Mouse (Mus musculus): ENCODE measurements around the gene Gm10271. TPM values are rescaled to one million over a fixed set of nuclear protein-coding genes. Genes with fewer than 3 reads are reported as not detected.

Gm10271 gene
- polyA plus RNA-seq, 1 experiment from 2014 or later = not detected

GRCm38 (mm10) chr10:116930936-116931335, 41.5 kb downstream of the Gm10271 start:
- Histone ChIP-seq H3K9me3 (ENCODE audit: control insufficient read depth, low read length) (no peaks in the 10 kb centered on the region), H3K27ac (ENCODE audit: low read depth, low read length) (no peak overlapping the region)
- 87% methylated on average over 6 of the region's 7 CpGs for WGBS

GRCm38 (mm10) chr10:116930506-116930905, 41.9 kb downstream of the Gm10271 start:
- Histone ChIP-seq H3K27ac (ENCODE audit: low read depth, low read length) (no peak overlapping the region), H3K9me3 (ENCODE audit: control insufficient read depth, low read length) (no peaks in the 10 kb centered on the region), H3K4me3 (ENCODE audit: low read depth, low read length) (no peak overlapping the region), H3K9ac (replicated peaks; ENCODE audit: low read depth, low read length) (no peak overlapping the region), H3K4me1 (ENCODE audit: control insufficient read depth, insufficient read depth, low read length) (no peaks in the 10 kb centered on the region), H3K4me2 (ENCODE audit: low read depth, low read length) (no peak overlapping the region), H3K27me3 (ENCODE audit: control insufficient read depth, insufficient read depth, low read length) (no peaks in the 10 kb centered on the region), H3K36me3 (ENCODE audit: control insufficient read depth, insufficient read depth, low read length) (peaks cover 13% of the 10 kb centered on the region; the same call in 1 of the 2 replicates)
- ATAC-seq (ENCODE audit: low read depth) = no peak
- WGBS = 84% methylated on average over 7 of the region's 7 CpGs

More at GRCm38 (mm10) chr10:116930936-116931335, 41.5 kb downstream of the Gm10271 start:
- no peaks in the 10 kb centered on the region for H3K4me1 ChIP-seq (ENCODE audit: control insufficient read depth, insufficient read depth, low read length)
- ATAC-seq (ENCODE audit: low read depth) = no peak
- peaks cover 11% of the 10 kb centered on the region; the same call in 1 of the 2 replicates for H3K36me3 ChIP-seq (ENCODE audit: control insufficient read depth, insufficient read depth, low read length)
- H3K4me3 ChIP-seq (ENCODE audit: low read depth, low read length) = no peak overlapping the region
- no peak overlapping the region for H3K4me2 ChIP-seq (ENCODE audit: low read depth, low read length)
- H3K9ac ChIP-seq (replicated peaks; ENCODE audit: low read depth, low read length) = no peak overlapping the region
- H3K27me3 ChIP-seq (ENCODE audit: control insufficient read depth, insufficient read depth, low read length) = no peaks in the 10 kb centered on the region

GRCm38 (mm10) chr10:116928826-116929225, 43.6 kb downstream of the Gm10271 start:
- H3K9me3 ChIP-seq (ENCODE audit: control insufficient read depth, low read length) = no peaks in the 10 kb centered on the region
- peaks cover 20% of the 10 kb centered on the region; the same call in 1 of the 2 replicates for H3K36me3 ChIP-seq (ENCODE audit: control insufficient read depth, insufficient read depth, low read length)
- WGBS = 79% methylated on average over 3 of the region's 3 CpGs
- no peaks in the 10 kb centered on the region for H3K27me3 ChIP-seq (ENCODE audit: control insufficient read depth, insufficient read depth, low read length)
- no peak for ATAC-seq (ENCODE audit: low read depth)
- H3K4me3 ChIP-seq (ENCODE audit: low read depth, low read length) = no peak overlapping the region
- H3K27ac ChIP-seq (ENCODE audit: low read depth, low read length) = no peak overlapping the region
- no peak overlapping the region for H3K4me2 ChIP-seq (ENCODE audit: low read depth, low read length)
- H3K4me1 ChIP-seq (ENCODE audit: control insufficient read depth, insufficient read depth, low read length) = no peaks in the 10 kb centered on the region
- no peak overlapping the region for H3K9ac ChIP-seq (replicated peaks; ENCODE audit: low read depth, low read length)

- no peak for ATAC-seq (ENCODE audit: low read depth)
- peaks cover 20% of the 10 kb centered on the region; the same call in 1 of the 2 replicates for H3K36me3 ChIP-seq (ENCODE audit: control insufficient read depth, insufficient read depth, low read length)
Observed at GRCm38 (mm10) chr10:116926428-116927113, 45.8 kb downstream of the Gm10271 start.

GRCm38 (mm10) chr10:116923651-116924495, 48.5 kb downstream of the Gm10271 start:
- Histone ChIP-seq H3K4me3 (ENCODE audit: low read depth, low read length) (no peak overlapping the region), H3K9ac (replicated peaks; ENCODE audit: low read depth, low read length) (no peak overlapping the region), H3K4me2 (ENCODE audit: low read depth, low read length) (no peak overlapping the region), H3K36me3 (ENCODE audit: control insufficient read depth, insufficient read depth, low read length) (peaks cover 20% of the 10 kb centered on the region; the same call in 1 of the 2 replicates), H3K27me3 (ENCODE audit: control insufficient read depth, insufficient read depth, low read length) (no peaks in the 10 kb centered on the region), H3K27ac (ENCODE audit: low read depth, low read length) (no peak overlapping the region), H3K9me3 (ENCODE audit: control insufficient read depth, low read length) (no peaks in the 10 kb centered on the region), H3K4me1 (ENCODE audit: control insufficient read depth, insufficient read depth, low read length) (no peaks in the 10 kb centered on the region)
- 92% methylated on average over 19 of the region's 19 CpGs for WGBS
- no peak for ATAC-seq (ENCODE audit: low read depth)

More at GRCm38 (mm10) chr10:116926428-116927113, 45.8 kb downstream of the Gm10271 start:
- H3K9ac ChIP-seq (replicated peaks; ENCODE audit: low read depth, low read length) = no peak overlapping the region
- no peak overlapping the region for H3K27ac ChIP-seq (ENCODE audit: low read depth, low read length)
- H3K4me2 ChIP-seq (ENCODE audit: low read depth, low read length) = no peak overlapping the region
- no peaks in the 10 kb centered on the region for H3K27me3 ChIP-seq (ENCODE audit: control insufficient read depth, insufficient read depth, low read length)
- H3K4me3 ChIP-seq (ENCODE audit: low read depth, low read length) = no peak overlapping the region
- no peaks in the 10 kb centered on the region for H3K4me1 ChIP-seq (ENCODE audit: control insufficient read depth, insufficient read depth, low read length)
- WGBS = 93% methylated on average over 11 of the region's 11 CpGs
- no peaks in the 10 kb centered on the region for H3K9me3 ChIP-seq (ENCODE audit: control insufficient read depth, low read length)

- no peaks in the 10 kb centered on the region for H3K9me3 ChIP-seq (ENCODE audit: control insufficient read depth, low read length)
- no peak for ATAC-seq (ENCODE audit: low read depth)
- H3K4me3 ChIP-seq (ENCODE audit: low read depth, low read length) = no peak overlapping the region
- no peak overlapping the region for H3K27ac ChIP-seq (ENCODE audit: low read depth, low read length)
- 95% methylated on average over 15 of the region's 15 CpGs for WGBS
- peaks cover 21% of the 10 kb centered on the region; the same call in 1 of the 2 replicates for H3K36me3 ChIP-seq (ENCODE audit: control insufficient read depth, insufficient read depth, low read length)
- no peaks in the 10 kb centered on the region for H3K4me1 ChIP-seq (ENCODE audit: control insufficient read depth, insufficient read depth, low read length)
- H3K27me3 ChIP-seq (ENCODE audit: control insufficient read depth, insufficient read depth, low read length) = no peaks in the 10 kb centered on the region
- H3K4me2 ChIP-seq (ENCODE audit: low read depth, low read length) = no peak overlapping the region
- H3K9ac ChIP-seq (replicated peaks; ENCODE audit: low read depth, low read length) = no peak overlapping the region
Observed at GRCm38 (mm10) chr10:116922161-116922560, 50.2 kb downstream of the Gm10271 start.

GRCm38 (mm10) chr10:116921416-116921815, 51.0 kb downstream of the Gm10271 start:
- WGBS = 92% methylated on average over 15 of the region's 15 CpGs
- H3K9me3 ChIP-seq (ENCODE audit: control insufficient read depth, low read length) = no peaks in the 10 kb centered on the region
- no peak for ATAC-seq (ENCODE audit: low read depth)
- no peak overlapping the region for H3K9ac ChIP-seq (replicated peaks; ENCODE audit: low read depth, low read length)
- H3K27ac ChIP-seq (ENCODE audit: low read depth, low read length) = no peak overlapping the region
- no peak overlapping the region for H3K4me2 ChIP-seq (ENCODE audit: low read depth, low read length)
- peaks cover 15% of the 10 kb centered on the region; the same call in 1 of the 2 replicates for H3K36me3 ChIP-seq (ENCODE audit: control insufficient read depth, insufficient read depth, low read length)
- no peaks in the 10 kb centered on the region for H3K4me1 ChIP-seq (ENCODE audit: control insufficient read depth, insufficient read depth, low read length)
- H3K4me3 ChIP-seq (ENCODE audit: low read depth, low read length) = no peak overlapping the region
- no peaks in the 10 kb centered on the region for H3K27me3 ChIP-seq (ENCODE audit: control insufficient read depth, insufficient read depth, low read length)

- no peaks in the 10 kb centered on the region for H3K27me3 ChIP-seq (ENCODE audit: control insufficient read depth, insufficient read depth, low read length)
- no peak for ATAC-seq (ENCODE audit: low read depth)
- no peak overlapping the region for H3K27ac ChIP-seq (ENCODE audit: low read depth, low read length)
- WGBS = 96% methylated on average over 8 of the region's 8 CpGs
- no peak overlapping the region for H3K9ac ChIP-seq (replicated peaks; ENCODE audit: low read depth, low read length)
- H3K36me3 ChIP-seq (ENCODE audit: control insufficient read depth, insufficient read depth, low read length) = peaks cover 15% of the 10 kb centered on the region; the same call in 1 of the 2 replicates
- H3K4me3 ChIP-seq (ENCODE audit: low read depth, low read length) = no peak overlapping the region
- H3K4me2 ChIP-seq (ENCODE audit: low read depth, low read length) = no peak overlapping the region
- no peaks in the 10 kb centered on the region for H3K4me1 ChIP-seq (ENCODE audit: control insufficient read depth, insufficient read depth, low read length)
- H3K9me3 ChIP-seq (ENCODE audit: control insufficient read depth, low read length) = no peaks in the 10 kb centered on the region
Observed at GRCm38 (mm10) chr10:116920641-116921040, 51.8 kb downstream of the Gm10271 start.

Measured in neural tube, embryonic 14.5 days (tissue).